Mouse (Mus musculus) neural tube, embryonic 14.5 days (tissue): Measurements from ENCODE around the gene Gm20683. TPM values are rescaled to one million over a fixed set of nuclear protein-coding genes. Genes with fewer than 3 reads are reported as not detected.
A peak's percentile ranks its signal among the peaks of the same experiment; 100 is the strongest.
"Not testable (repeated sequence)": the region's sequence is repeated elsewhere in the genome, so short reads cannot be mapped to it uniquely, and the experiment has no call there.

Experiments
- ATAC-seq: fragments of 200-750 bp; cut with Nextera tagmentation; 2 replicates; pipeline ENCODE4 v1.8.0; 2017; ENCODE audit warnings: low read depth, mild to moderate bottlenecking, moderate TSS enrichment, moderate library complexity
- H3K27ac ChIP-seq: fragments of 300-500 bp; sonication (generic); 2 replicates; pipeline ENCODE4 v1.5.1; 2014; ENCODE audit warnings: low read depth, mild to moderate bottlenecking, control low read depth, low read length, moderate library complexity, mixed read lengths
- H3K27me3 ChIP-seq: fragments of 300-500 bp; sonication (generic); 2 replicates; pipeline ENCODE4 v1.6.1; 2014; ENCODE audit warnings: low read length; ENCODE audit not compliant: control insufficient read depth, insufficient read depth
- H3K36me3 ChIP-seq: fragments of 300-500 bp; sonication (generic); 2 replicates; pipeline ENCODE4 v1.6.1; 2014; ENCODE audit warnings: low read length, mixed read lengths; ENCODE audit not compliant: control insufficient read depth, insufficient read depth
- H3K4me1 ChIP-seq: fragments of 300-500 bp; sonication (generic); 2 replicates; pipeline ENCODE4 v1.6.1; 2014; ENCODE audit warnings: low read length; ENCODE audit not compliant: control insufficient read depth, insufficient read depth
- H3K4me2 ChIP-seq: fragments of 300-500 bp; sonication (generic); 2 replicates; pipeline ENCODE4 v1.6.1; 2014; ENCODE audit warnings: mild to moderate bottlenecking, low read depth, low read length, control low read depth
- H3K4me3 ChIP-seq: fragments of 300-500 bp; sonication (generic); 2 replicates; pipeline ENCODE4 v1.5.1; 2014; ENCODE audit warnings: low read depth, low read length, control low read depth, mixed read lengths
- H3K9ac ChIP-seq: fragments of 300-500 bp; sonication (generic); replicated peaks from 2 replicates; pipeline ENCODE4 v1.6.1; 2014; ENCODE audit warnings: low read depth, mild to moderate bottlenecking, control low read depth, low read length, mixed read lengths
- H3K9me3 ChIP-seq: fragments of 300-500 bp; sonication (generic); 2 replicates; pipeline ENCODE4 v1.6.1; 2016; ENCODE audit warnings: low read length; ENCODE audit not compliant: control insufficient read depth
- WGBS: fragments of 180-500 bp; shearing (Covaris S2); extraction: QIAGEN DNeasy Blood & Tissue Kit; methylation state at CpG from one replicate; pipeline ENCODE4 v1.1.7; 2014; 5-methylcytosine and 5-hydroxymethylcytosine counted together
- polyA plus RNA-seq: library from polyadenylated mRNA; unstranded; fragments of >200 nt; fragmentation: Nextera tagmentation; extraction: Ambion mirVana; gene quantifications from 2 replicates; pipeline ENCODE4 v1.2.1, GENCODE M21; 2014

The Gm20683 gene
- polyA plus RNA-seq, 1 experiment from 2014 or later, result 10.6 TPM

DNA sequence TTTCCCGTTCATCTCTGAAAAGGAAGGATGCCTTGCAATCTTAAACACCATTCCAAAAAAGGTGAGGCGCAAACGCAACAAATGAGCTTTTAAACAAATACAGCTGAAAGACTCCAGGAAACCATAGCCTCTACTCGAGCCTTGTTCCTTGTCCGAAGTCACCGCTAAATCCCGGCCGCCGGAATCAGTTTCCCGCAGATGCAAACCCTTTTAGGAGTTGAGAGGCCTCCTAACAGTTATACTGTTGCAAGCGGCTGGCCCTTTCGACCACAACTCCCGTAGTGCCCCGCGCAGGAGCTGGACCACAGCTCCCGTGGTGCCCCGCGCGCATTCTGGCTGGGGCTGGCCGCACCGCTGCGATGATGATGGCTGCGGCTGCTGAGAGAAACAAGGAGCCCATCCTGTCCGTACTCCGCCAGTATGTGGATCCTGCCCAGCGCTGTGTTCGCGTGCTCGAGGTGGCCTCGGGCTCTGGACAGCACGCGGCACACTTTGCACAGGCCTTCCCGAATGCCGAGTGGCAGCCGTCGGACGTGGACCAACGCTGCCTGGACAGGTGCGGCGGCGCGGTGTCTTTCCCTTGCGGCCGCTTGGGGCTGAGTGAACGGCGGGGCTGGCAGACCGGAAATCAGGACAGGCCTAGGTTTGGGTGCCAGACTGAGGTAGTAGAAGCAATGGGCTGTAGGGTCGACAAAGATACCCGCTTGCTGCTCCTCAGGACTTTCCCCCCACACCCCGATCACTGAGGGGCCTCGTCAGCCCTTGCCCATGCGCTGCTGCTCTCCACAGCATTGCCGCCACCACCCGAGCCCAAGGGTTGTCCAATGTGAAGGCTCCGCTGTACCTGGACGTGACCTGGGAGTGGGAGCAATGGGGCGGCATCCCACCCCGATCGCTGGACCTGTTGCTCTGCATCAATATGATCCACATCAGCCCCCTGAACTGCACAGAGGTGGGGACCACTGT is 33.9 kb upstream of the Gm20683 start:
- under 1% methylated on average over 59 of the region's 59 CpGs for WGBS
- H3K36me3 ChIP-seq, result peaks cover 10% of the 10 kb centered on the region
- H3K4me1 ChIP-seq, result peaks cover 12% of the 10 kb centered on the region
- H3K27me3 ChIP-seq, result no peaks in the 10 kb centered on the region
- peak overlapping the region; percentile 91 for H3K27ac ChIP-seq
- H3K4me2 ChIP-seq, result peak overlapping the region; percentile 95
- no peaks in the 10 kb centered on the region for H3K9me3 ChIP-seq
- peak; percentile 93 for ATAC-seq
- peak overlapping the region; percentile 75 for H3K4me3 ChIP-seq
- peak overlapping the region; percentile 85 for H3K9ac ChIP-seq

DNA sequence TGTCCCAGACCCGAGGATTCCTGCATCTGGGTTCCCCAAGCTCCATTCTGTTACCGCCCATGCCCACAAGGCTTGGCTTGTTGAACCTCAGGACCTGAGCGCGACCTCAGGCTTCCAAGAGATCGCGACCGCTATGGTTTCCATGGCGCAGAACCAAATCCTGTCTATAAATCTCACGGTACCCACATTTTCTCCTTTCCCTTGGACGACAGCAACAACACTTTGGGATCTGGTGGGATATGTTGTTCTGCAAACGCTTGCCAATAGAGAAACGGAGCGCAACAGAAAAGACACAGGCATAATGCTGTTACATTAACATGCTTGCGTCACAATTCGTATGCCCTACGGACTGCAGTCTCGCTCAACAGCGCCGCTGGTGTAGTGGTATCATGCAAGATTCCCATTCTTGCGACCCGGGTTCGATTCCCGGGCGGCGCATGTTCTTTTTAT is 33.2 kb upstream of the Gm20683 start, which contains the start of gene Mettl26:
Mettl26 (plus strand) TSS at position 354 of the 450 bp plus-strand sequence.
- ATAC-seq, result peak; percentile 77
- Histone ChIP-seq H3K36me3 (peaks cover 10% of the 10 kb centered on the region), H3K4me1 (peaks cover 12% of the 10 kb centered on the region), H3K9ac (peak within 1 kb of the TSS; percentile 85), H3K9me3 (no peaks in the 10 kb centered on the region), H3K27me3 (no peaks in the 10 kb centered on the region), H3K4me3 (peak within 1 kb of the TSS; percentile 75), H3K27ac (peak within 1 kb of the TSS; percentile 91), H3K4me2 (peak within 1 kb of the TSS; percentile 95)
- WGBS, result under 1% methylated on average over 25 of the region's 25 CpGs

DNA sequence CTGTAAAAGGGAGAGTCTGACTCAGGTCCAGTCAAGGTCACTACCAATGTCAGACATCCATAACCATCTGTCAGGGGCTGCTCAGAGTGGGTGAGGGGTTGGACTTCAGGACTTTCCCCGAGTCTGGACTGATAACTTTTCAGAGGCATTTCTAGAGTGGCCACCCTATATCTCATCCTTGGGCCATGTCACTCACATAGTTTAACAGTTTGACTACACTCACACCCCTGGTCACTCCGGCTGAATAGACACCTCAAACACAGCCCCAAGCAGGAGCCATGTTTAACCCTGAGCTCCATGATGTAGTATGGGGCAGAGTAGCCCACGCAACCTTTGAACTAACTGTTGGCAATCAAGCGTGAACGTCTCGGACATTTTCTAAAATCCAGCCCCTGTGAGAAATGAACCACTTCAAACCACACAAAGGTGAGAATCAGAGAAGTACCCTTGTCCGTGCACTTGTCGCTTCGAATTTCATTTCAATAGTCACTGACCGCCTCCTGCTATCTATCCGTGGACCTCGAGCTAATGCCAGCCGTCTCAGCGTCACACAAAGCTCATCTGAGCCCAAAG is 32.7 kb upstream of the Gm20683 start:
- Histone ChIP-seq H3K4me2 (peak overlapping the region; percentile 95), H3K4me3 (peak overlapping the region; percentile 75), H3K36me3 (peaks cover 5% of the 10 kb centered on the region), H3K27me3 (no peaks in the 10 kb centered on the region), H3K9me3 (no peaks in the 10 kb centered on the region), H3K9ac (peak overlapping the region; percentile 39; the same call in 1 of the 2 replicates), H3K4me1 (peaks cover 12% of the 10 kb centered on the region), H3K27ac (peak overlapping the region; percentile 91)
- 5% methylated on average over 14 of the region's 14 CpGs for WGBS
- no peak for ATAC-seq

DNA sequence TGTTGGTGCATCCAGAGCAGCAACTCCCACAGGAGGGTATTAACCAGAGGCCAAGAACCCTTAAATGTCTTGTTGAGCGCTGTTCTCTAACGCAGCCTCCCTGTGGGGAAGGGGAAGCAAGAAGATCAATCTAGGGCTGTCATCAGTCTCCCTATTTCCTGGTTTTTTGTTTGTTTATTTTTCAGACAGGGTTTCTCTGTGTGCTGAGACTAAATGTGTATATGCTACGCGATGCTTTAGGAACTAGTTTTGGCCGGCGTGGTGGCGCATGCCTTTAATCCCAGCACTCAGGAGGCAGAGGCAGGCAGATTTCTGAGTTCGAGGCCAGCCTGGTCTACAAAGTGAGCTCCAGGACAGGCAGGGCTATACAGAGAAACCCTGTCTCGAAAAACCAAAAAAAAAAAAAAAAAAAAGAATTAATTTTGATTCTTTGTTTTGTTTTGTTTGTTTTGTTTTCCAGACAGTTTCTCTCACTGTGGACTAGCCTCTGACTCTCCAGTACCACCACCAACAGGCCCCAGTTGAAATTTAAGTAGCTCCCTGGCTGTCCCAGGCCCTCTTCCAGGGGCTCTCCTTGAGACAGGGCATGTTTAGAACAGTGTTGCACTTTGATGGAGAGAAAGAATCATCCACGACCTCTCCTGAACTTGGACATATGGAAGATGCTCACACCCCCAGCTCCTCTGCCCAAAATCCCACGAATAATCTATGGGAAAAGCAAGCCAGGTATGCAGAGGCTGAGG is 32.0 kb upstream of the Gm20683 start:
- no peaks in the 10 kb centered on the region for H3K9me3 ChIP-seq
- peaks cover 12% of the 10 kb centered on the region for H3K4me1 ChIP-seq
- no peak overlapping the region; the same call in 1 of the 2 replicates for H3K9ac ChIP-seq
- H3K4me3 ChIP-seq, result peak overlapping the region; percentile 75
- no peaks in the 10 kb centered on the region for H3K27me3 ChIP-seq
- H3K36me3 ChIP-seq, result peaks cover 5% of the 10 kb centered on the region
- 83% methylated on average over 11 of the region's 11 CpGs for WGBS
- no peak for ATAC-seq
- 0 out of 2 replicates have a peak overlapping the region, but pooled peaks have one; percentile 91 for H3K27ac ChIP-seq
- peak overlapping the region; percentile 95 for H3K4me2 ChIP-seq

DNA sequence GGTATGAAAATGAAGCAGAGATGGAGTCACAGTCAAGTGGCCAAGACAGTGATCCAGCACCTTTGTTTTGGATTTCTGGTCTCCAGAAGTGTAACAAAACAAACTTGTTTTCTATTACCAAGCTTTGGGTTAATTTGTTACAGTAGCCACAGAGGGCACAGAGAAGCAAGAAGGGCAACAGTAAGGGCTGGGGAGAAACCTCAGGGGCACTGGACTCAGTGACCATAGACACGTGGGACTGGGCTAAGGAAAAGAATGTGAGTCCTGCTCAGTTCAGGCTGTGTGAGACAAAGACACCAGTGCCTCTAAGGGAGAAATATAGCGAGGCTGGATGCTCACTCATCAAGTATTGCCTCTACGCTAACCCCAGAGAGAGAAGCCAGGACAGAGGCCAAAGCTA is 31.1 kb upstream of the Gm20683 start:
- ATAC-seq, result no peak
- WGBS, result 93% methylated on average over 3 of the region's 3 CpGs
- Histone ChIP-seq H3K27me3 (no peaks in the 10 kb centered on the region), H3K4me1 (peaks cover 14% of the 10 kb centered on the region), H3K36me3 (no peaks in the 10 kb centered on the region), H3K4me2 (no peak overlapping the region), H3K27ac (no peak overlapping the region), H3K9ac (no peak overlapping the region), H3K9me3 (no peaks in the 10 kb centered on the region), H3K4me3 (no peak overlapping the region)

DNA sequence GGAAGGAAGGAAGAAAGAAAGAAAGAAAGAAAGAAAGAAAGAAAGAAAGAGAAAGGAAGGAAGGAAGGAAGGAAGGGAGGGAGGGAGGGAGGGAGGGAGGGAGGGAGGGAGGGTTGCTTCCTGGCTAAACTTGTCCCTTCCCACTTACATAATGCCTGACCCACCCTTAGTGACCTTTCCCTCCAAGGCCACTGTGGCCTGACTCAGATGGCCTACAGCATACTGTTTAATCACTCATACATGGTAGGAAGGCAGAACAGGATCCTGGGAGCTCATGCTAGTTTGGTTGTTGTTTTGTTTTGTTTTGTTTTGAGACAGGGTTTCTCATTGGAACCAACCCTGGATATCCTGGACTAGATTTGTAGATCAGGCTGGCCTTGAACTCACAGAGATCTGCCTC is 30.0 kb upstream of the Gm20683 start:
- H3K4me1 ChIP-seq, result peaks cover 17% of the 10 kb centered on the region
- H3K9me3 ChIP-seq, H3K9ac ChIP-seq, H3K36me3 ChIP-seq, ATAC-seq, H3K4me2 ChIP-seq, H3K27ac ChIP-seq, H3K4me3 ChIP-seq, H3K27me3 ChIP-seq: not testable (repeated sequence)

DNA sequence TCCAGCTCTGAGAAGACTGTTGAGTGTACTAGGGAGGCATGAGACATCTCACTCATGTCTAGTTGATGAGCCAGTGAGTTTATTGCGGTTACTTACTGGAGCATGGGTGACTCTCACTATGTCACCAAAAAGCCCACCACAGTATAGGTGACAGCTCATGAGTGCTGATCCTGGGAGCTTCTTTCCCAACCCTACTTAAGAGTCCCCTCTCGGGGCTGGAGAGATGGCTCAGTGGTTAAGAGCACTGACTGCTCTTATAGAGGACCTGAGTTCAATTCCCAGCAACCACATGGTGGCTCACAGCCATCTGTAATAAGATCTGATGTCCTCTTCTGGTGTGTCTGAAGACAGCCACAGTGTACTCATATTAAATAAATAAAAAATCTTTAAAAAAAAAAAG is 28.4 kb upstream of the Gm20683 start:
- no peaks in the 10 kb centered on the region for H3K36me3 ChIP-seq
- no peak overlapping the region for H3K4me2 ChIP-seq
- H3K27me3 ChIP-seq, result no peaks in the 10 kb centered on the region
- ATAC-seq, result no peak
- H3K9me3 ChIP-seq, result no peaks in the 10 kb centered on the region
- H3K27ac ChIP-seq, result no peak overlapping the region
- H3K4me3 ChIP-seq, result no peak overlapping the region
- 89% methylated on average over 2 of the region's 2 CpGs for WGBS
- H3K4me1 ChIP-seq, result peaks cover 10% of the 10 kb centered on the region
- H3K9ac ChIP-seq, result no peak overlapping the region

DNA sequence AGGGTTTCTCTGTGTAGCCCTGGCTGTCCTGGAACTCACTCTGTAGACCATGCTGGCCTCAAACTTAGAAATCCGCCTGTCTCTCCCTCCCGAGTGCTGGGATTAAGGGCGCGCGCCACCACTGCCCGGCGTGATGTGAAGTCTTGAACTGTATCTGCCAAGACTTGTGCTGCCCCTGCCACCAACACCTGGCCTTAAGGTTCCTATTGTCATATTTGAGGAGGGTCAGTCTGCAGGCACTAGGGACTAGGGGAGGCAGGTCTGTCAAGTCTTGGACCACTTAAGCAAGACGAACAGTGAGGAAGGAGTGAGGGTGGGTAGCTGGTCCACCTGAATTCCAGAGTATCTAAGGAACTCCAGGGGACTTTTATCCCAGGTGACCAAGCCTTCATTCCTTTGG is 27.9 kb upstream of the Gm20683 start:
- Histone ChIP-seq H3K27me3 (no peaks in the 10 kb centered on the region), H3K4me2 (no peak overlapping the region), H3K27ac (no peak overlapping the region), H3K36me3 (no peaks in the 10 kb centered on the region), H3K9ac (no peak overlapping the region), H3K4me3 (no peak overlapping the region), H3K9me3 (no peaks in the 10 kb centered on the region), H3K4me1 (peaks cover 10% of the 10 kb centered on the region)
- no peak for ATAC-seq
- 93% methylated on average over 8 of the region's 8 CpGs for WGBS
